Mouse (Mus musculus) heart, postnatal 4 days (tissue): ENCODE measurements around the gene Mtch2. TPM values are rescaled to one million over a fixed set of nuclear protein-coding genes. Genes with fewer than 3 reads are reported as not detected.
"Not testable (repeated sequence)": the region's sequence is repeated elsewhere in the genome, so short reads cannot be mapped to it uniquely, and the experiment has no call there.

Experiments used
- DNase-seq: peaks from one replicate; pipeline ENCODE4 v3.0.0; 2021
- total RNA-seq, 2 experiments: library from RNA; stranded (reverse); gene quantifications; 2 replicates each; pipeline ENCODE4 v1.2.3; 2021

Mtch2 gene
- total RNA-seq, result 100 to 1,000 TPM; 189 to 191 TPM

DNA sequence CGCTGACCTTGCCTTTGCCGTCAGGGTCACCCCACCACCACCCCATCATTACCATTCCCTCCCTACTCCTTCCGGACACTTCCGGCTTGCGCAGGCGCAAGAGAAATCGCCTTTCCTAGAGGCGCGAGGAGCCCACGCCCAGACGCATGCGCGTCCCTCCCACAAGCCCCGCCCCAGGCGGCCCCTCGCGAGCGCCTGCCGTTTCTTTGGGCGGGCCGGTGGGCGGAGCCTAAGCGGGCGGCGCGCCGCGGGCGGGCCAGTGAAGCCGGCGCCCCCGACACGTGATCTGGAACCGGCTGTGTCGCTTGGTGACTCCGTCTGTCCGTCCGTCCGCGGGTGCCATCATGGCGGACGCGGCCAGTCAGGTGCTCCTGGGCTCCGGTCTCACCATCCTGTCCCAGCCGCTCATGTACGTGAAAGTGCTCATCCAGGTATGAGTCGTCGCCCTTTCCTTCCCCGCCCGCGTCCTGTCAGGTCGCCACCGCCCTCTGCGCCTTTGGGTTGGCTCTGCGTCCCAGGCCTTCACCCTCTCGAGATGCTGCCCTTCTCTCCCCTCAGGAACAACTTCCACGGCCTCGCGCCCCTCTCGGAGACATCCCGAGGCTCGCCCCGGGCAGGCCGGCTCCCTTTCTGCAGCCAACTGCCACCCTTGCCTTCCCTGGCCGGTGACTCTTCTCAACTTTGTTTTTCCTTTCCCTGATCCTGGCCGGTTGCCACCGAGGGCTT is at the start of gene Mtch2:
Mtch2 (plus strand) TSS at position 201 of the 726 bp plus-strand sequence.
- peak; percentile 99 for DNase-seq

DNA sequence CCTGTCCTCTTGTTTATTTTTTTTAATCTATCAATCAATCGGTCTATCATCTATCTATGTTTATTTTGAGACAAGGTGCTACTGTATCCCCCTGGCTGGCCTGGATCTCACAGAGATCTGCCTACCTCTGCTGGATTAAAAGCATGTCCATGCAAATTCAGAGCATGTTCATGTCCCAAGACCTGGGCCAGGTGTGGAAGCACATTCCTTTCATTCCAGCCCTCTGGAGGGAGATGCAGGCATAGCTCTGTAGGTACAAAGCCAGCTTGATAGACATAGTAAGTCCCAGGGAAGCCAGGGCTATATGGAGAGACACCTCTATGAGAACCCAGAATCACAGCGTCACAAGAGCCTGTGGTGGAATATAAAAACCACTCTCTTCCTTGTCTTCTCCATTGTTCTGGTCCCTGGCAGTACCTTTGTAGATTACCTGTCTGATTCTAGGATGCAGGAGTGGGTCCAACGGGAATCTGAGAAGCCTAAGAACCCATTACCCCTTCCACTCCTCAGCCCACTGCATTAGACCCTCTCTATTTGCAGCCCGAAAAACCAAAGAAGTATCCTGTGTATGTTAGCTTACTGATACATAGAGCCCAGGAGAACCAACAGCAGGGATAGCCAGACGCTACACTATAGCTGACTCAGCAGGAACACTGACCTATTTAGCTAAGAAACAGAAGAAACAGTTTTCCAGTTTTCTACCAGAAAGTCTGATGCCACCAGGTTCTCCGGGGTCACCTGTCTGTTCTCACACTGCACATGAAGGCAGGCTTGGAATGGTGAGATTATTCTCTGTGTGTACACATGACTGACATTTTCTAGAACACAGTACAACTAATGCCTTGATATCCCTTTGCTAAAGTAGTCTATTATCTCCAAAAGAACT is 38.5 kb upstream of the Mtch2 start:
- no peak for DNase-seq

DNA sequence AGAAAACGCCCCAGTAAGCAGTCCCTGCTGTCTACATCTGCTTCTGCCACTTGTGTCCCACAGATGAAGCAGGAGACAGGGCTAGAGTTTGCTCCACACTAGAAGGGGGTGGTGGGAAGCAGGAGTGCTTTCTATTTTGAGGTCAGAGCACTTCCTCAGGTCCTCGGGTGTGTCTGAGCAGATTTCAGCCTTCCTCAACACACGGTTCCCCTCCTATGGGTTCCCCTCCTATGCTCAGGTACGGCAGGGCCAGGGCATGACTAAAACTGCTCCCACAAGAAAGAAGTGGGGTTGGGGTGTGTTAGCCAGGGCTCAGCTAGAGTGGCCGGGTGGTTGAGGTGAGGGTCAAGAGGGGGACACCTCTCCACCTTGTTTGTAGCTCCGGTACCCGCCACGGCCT is 36.2 kb upstream of the Mtch2 start:
- DNase-seq, result no peak

DNA sequence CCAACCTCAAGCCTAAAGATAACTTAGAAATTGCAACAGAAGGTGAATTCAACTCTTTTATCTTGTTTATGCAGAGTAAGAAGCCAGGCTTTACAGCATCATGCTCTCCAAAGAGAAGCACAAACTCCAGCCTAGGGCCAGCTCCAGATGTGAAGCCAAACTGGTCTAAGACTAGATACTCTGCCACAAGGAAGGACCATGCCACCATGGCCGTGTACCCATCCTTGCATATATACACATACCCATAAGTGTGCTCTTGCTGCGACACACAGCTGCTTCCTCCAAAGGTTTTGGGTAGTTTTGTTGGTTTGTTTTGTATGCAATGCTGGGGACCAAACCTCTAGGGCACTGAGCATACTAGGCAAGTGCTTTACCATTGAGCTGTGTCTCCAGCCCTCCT is 31.7 kb upstream of the Mtch2 start:
- no peak for DNase-seq

DNA sequence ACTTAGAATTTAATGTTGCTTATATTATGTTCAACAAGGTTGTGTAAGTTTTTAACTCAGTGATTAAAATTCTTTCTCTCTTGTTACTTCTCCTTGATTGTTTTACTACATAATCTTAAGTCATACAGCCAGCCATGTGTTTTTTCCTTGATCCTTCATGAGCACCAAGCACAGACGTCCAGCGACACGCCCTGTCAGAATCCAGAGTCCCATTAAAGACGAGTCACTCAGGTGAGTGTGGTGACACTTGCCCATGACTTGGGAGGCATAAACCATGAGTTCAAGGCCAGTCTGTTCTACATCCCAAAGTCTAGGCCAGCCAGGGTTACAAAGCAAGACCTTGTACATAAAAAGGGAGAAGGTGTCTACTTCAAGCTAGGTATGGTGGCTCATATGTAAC is 30.8 kb upstream of the Mtch2 start:
- DNase-seq, result no peak

DNA sequence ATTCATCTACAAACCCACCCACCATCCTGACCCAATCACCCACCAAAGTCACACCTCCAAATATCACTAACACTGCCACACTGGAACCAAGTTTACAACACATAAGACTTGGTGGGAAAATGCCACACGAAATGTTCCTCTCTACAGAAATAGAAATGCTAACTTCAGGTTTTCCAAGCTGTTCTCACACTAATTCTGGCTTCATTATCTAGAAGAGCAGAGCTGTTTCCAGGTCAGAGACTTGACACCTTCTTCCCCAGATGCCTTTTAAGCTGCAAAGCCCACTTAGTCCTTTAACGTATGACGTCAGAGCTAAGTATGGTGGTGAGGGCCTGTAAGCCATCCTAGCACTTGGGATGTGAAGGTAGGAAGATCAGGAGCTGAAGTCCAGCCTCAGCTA is 28.2 kb upstream of the Mtch2 start:
- DNase-seq, result no peak

- DNase-seq, result no peak
These were observed 26.1 kb upstream of the Mtch2 start for GRCm38 (mm10) chr2:90820894-90821293.

DNA sequence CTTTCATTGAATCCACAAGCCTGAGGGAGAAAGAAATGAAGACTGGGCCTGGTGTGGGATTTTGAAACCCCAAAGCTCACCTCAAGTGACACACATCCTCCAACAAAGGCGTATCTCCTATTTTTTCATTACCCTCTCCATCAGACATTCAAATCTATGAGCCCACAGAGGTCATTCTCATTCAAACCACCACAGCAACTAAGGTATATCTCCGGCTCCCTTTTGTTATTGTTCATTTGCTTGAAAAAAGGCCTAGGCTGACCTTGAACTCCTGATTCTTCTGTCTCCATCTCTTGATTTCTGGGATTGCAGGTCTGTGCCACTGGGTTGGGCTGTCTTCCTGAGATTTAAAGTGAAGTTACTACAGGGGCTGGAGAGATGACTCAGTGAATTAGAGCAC is 24.0 kb upstream of the Mtch2 start:
- no peak for DNase-seq

DNA sequence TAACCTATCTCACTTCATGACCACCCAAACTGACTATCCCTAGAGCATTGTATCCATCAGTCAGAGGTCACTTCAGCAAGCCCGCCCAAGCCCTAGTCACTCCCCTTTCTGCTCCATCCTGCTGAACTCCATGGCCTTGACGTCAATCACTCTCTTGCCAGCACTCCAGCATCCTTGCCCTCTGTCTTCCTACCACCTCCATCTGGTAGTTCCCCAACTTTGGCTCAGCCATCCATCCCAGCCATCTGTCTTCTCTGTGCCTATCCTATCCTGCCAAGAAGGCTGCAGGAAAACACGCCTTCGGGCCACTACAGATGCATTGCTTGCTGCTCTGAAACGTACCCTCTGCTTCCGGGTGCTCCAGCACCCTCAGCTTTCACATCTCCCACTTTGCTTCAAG is 23.2 kb upstream of the Mtch2 start:
- no peak for DNase-seq

DNA sequence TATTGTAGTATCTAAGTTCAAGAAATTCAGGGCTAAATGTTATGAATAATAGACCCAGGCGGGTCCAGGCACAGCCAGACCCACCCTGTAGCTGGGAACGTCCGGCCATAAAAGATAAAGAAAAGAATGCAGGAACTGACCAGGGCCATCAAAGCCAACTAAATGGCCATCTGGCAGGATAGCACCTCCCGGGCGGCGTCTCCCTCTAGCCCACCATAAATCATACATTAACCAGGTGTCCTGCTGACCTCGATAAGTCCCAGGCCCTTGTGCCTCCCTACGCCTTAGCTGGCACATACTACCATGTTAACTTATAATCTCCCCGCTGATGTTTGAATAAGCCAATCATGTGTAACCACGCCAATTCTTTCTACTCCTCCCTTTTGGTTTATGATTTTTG is 22.4 kb upstream of the Mtch2 start:
- not testable (repeated sequence) for DNase-seq

DNA sequence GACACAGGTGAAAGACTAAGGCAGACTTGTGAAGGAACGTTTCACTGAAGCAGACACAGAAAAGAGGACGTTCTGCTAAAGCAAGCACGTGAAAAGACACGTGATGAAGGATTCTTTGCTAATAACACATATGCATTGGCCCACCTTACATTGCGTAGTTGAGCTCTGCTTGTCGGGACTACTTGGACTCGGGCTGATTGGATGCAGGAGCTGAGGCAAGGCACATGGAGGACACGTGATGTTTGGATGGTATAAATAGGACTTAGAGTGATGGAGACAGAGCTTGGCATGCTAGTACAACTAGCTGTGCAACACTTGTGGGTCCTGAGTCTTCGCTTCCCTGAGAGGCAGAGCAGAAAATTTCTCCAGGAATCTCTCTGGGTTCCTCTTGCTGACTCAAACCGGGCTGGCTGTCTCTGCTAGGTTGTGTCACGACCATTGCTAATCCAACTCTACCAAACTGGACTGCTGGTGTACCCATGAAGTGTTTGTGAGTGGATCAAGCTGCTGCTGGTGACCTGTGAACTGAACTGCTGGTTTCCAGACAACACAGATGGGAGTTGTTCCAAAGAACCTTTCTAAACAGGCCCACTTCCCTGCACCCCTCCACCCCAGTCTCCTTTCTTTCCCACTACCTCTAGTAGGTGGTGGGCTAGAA is 21.3 kb upstream of the Mtch2 start:
- no peak for DNase-seq

- DNase-seq, result no peak
These were observed 18.2 kb upstream of the Mtch2 start for GRCm38 (mm10) chr2:90828739-90829138.

- no peak for DNase-seq
These were observed 13.5 kb upstream of the Mtch2 start for GRCm38 (mm10) chr2:90833502-90833901.

GRCm38 (mm10) chr2:90838621-90839020 is 8.3 kb upstream of the Mtch2 start:
- no peak for DNase-seq

DNA sequence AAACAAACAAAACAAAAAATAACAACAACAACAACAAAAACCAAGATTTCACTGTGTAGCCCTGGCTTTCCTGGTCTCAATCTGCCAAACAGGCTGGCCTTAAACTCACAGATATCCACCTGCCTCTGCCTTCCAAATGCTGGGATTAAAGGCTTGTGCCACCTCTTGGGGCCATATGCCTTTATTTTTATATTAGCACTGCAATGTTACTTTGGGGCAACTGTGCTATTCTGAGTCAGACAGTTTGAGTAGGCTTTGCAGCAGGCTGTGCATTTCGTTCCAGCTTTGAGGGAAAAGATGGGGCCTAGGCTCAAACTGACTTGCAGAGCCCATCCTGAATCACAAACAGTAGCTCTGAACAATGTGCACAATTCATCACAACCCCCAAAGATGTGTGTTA is 3.3 kb upstream of the Mtch2 start:
- DNase-seq, result no peak

- DNase-seq, result no peak
These were observed 2.7 kb upstream of the Mtch2 start for GRCm38 (mm10) chr2:90844262-90844661.

GRCm38 (mm10) chr2:90845234-90845633 is 1.7 kb upstream of the Mtch2 start:
- no peak for DNase-seq

DNA sequence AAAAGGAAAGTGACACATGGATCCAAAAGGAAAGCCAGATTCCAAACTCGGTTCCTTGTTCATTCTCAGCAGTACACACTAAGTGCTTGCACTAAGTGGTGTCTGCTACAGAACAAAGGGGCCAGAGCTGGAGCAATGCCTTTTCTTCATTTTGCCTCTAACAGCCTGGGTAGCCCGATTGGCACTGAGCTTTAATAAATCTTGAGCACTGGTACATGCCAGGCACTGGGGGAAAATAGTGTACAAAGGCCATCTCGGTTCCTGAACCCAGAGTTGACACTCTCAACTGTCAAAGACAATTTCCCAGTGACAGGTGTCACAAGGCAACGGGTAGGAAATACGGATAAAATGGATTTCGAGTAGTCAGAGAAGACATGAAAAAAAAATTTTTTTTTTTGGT is 784 bp upstream of the Mtch2 start:
- DNase-seq, result peak; percentile 18

DNA sequence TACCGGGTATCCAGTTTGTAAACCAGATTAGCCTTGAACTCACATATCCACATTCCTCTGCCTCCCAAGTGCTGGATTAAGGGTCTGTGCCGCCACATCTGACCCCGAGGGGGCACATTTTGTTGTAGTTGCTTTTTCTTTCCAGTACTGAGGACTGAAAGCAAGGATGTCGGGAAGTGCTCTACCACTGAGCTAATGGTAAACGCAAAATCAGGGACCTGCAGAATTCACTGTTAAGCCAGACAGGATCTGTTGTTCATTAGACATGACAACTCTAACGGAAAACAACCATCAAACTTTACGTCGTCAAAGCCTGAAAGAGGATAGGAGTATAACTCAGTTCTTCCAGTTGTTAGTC is 379 bp upstream of the Mtch2 start:
- DNase-seq, result no peak

- no peak for DNase-seq
These were observed 711 bp downstream of the Mtch2 start for GRCm38 (mm10) chr2:90847681-90848050.

- DNase-seq, result no peak
These were observed 1.4 kb downstream of the Mtch2 start for GRCm38 (mm10) chr2:90848331-90848730.

DNA sequence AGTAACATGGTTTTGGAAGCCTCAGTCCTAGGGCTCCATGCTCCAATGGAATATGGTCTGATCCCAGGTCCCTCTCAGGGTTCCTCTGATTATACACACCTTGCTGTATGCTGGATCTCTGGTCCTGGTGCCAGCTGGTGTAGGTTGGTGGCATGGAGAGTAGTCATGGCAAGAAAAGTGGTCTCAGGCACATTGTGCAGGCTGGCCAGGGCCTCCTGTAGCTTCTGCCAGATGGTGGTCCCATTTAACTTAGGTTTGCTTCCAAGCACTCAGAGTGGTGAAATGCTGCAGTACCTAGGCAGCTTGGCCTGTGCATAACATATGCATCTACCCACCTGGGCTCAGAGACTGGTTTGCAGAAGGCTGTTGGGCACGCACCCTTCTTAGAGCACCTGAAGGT is 3.4 kb downstream of the Mtch2 start:
- no peak for DNase-seq

GRCm38 (mm10) chr2:90861486-90861885 is 14.5 kb downstream of the Mtch2 start:
- no peak for DNase-seq

DNA sequence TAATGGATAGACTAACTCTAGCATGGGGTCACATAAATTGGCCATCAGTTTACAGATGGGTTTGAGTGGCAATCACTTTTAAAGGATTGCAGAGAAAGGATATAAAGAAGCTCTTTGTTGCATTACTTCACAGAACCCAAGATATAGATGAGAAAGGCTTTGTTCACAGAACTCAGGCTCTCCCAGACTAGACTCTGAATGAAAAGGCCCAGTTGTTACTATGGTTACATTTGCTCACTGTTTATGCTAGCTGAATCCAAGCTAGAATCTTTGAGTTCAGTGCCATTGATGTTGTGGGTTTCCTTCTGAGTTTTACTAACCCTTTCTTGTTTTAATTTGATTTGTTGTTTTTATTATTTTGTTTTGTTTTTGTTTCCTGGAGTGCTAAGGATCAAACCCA is 17.2 kb downstream of the Mtch2 start:
- no peak for DNase-seq
